Mouse (Mus musculus): Measurements from ENCODE around the gene Galnt7.

Gene Galnt7

GRCm38 (mm10) chr8:57636281-57636680, 16.6 kb downstream of the Galnt7 start:
- in situ Hi-C loops (cut with MboI; ENCODE audit: low pct_unique_long_range_greater_than_20kb in 1 of 2, low sequenced_read_pairs in 2 of 2, unreplicated experiment in 1 of 2) = no loop called here

- in situ Hi-C loops (cut with MboI; ENCODE audit: low pct_unique_long_range_greater_than_20kb in 1 of 2, low sequenced_read_pairs in 2 of 2, unreplicated experiment in 1 of 2) = no loop called here
These were observed 21.1 kb downstream of the Galnt7 start for GRCm38 (mm10) chr8:57631780-57632179.

- in situ Hi-C loops (cut with MboI; ENCODE audit: low pct_unique_long_range_greater_than_20kb in 1 of 2, low sequenced_read_pairs in 2 of 2, unreplicated experiment in 1 of 2) = no loop called here
These were observed 22.7 kb downstream of the Galnt7 start for GRCm38 (mm10) chr8:57630148-57630547.

- in situ Hi-C loops (cut with MboI; ENCODE audit: low pct_unique_long_range_greater_than_20kb in 1 of 2, low sequenced_read_pairs in 2 of 2, unreplicated experiment in 1 of 2) = no loop called here
These were observed 23.8 kb downstream of the Galnt7 start for GRCm38 (mm10) chr8:57628787-57629664.

DNA sequence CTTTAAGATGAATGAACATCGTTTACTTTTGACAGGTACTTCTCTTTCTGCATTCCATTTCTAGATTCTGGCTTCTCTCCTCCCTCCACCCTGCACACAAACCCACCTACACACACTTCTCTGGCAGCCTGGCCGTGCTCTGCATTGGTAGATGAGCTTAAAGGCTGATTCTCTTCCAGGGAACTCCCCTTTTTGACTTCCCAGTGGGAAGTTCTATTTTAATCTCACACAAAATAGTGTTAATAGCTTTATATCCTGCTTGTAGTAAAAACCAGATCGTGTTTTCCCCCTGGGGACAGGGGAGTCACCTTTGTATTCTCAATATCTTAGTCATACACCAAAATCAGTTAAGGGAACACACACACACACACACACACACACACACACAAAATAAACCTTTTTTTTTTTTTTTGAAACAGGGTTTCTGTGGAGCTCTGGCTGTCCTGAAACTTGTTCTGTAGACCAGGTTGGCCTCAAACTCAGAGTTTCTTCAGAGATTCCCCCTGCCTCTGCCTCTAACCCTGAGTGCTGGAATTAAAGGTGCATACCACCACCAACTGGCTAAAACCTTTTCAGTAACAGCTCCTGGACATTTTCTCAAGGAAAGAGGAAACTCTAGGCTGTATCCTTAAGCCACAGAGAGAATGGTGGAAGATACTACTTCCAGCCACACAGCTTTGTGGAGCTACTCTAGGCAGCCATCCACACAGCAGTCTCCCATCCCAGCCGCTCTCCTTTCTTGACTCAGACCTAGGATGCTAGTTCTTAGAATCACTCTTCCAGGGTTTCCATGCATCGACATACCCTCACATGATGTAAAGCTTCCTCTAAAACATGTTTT, 24.7 kb downstream of the Galnt7 start:
- in situ Hi-C loops (cut with MboI; ENCODE audit: low pct_unique_long_range_greater_than_20kb in 1 of 2, low sequenced_read_pairs in 2 of 2, unreplicated experiment in 1 of 2) = no loop called here

DNA sequence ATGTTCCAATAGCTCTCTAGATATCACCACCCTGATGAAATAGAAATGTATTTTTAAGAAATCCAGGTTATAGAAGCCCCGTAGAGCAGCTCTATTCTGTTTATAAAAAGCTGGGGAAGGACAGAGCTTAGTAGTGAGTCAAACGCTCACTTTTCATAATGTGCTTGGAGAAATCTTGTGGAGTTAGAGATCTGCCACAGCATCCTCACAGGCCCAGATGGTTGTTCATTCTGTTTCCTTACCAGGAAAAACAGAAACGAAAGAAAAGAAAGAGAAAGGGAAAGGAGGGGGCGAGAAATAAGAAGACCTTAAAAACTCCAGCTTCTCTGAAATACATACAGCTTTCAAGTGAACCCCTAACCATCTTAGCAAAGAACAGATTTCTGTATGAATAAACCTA, 28.9 kb downstream of the Galnt7 start:
- in situ Hi-C loops (cut with MboI; ENCODE audit: low pct_unique_long_range_greater_than_20kb in 1 of 2, low sequenced_read_pairs in 2 of 2, unreplicated experiment in 1 of 2) = no loop called here

DNA sequence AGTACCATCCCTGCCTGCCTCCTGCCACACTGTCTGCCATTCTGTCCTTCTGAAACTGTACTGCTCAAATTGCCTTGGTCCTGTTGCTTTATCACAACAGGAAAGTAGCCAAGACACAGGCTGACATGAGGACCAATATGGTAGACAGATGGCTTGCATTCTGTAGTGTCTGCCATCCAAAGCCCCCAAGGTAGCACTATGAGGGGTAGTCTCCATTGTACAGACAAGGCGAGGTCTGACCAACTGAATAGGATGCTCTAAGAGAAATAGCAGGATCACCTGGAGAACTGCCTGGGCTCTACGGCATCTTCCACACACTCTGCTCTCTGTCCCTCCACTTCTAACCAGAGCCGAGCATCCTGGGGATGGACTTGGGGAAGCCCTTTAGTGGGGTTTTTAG, 29.8 kb downstream of the Galnt7 start:
- in situ Hi-C loops (cut with MboI; ENCODE audit: low pct_unique_long_range_greater_than_20kb in 1 of 2, low sequenced_read_pairs in 2 of 2, unreplicated experiment in 1 of 2) = no loop called here

GRCm38 (mm10) chr8:57616965-57617364, 35.9 kb downstream of the Galnt7 start:
- in situ Hi-C loops (cut with MboI; ENCODE audit: low pct_unique_long_range_greater_than_20kb in 1 of 2, low sequenced_read_pairs in 2 of 2, unreplicated experiment in 1 of 2) = no loop called here

- in situ Hi-C loops (cut with MboI; ENCODE audit: low pct_unique_long_range_greater_than_20kb in 1 of 2, low sequenced_read_pairs in 2 of 2, unreplicated experiment in 1 of 2) = no loop called here
These were observed 37.7 kb downstream of the Galnt7 start for GRCm38 (mm10) chr8:57615016-57615657.

DNA sequence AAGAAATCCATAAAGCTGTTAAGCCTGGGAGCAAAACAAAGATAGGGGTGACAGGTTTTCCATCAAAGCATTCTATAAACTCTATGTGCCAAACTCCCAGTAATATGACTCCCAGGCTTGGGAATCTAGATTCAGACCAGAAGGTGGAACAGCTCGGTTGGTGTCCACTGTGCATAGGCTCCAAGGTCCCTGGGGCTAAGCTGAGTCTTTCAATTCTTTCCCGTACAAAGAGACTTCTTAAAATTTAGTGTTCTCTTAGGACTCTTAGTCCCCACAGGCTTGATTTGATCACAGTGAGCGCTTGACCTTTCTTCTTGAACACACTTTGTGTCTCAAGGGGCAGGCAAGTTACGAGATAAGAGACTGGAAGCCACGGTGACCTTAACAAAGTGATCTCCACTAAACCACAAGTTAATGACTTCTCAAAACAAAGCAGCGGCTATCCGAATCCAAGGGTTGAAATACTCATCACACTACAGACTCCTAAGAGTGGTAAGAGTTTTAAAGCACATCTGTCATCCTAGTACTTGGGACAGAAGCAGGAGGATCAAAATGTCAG, 41.3 kb downstream of the Galnt7 start:
- in situ Hi-C loops (cut with MboI; ENCODE audit: low pct_unique_long_range_greater_than_20kb in 1 of 2, low sequenced_read_pairs in 2 of 2, unreplicated experiment in 1 of 2) = no loop called here

DNA sequence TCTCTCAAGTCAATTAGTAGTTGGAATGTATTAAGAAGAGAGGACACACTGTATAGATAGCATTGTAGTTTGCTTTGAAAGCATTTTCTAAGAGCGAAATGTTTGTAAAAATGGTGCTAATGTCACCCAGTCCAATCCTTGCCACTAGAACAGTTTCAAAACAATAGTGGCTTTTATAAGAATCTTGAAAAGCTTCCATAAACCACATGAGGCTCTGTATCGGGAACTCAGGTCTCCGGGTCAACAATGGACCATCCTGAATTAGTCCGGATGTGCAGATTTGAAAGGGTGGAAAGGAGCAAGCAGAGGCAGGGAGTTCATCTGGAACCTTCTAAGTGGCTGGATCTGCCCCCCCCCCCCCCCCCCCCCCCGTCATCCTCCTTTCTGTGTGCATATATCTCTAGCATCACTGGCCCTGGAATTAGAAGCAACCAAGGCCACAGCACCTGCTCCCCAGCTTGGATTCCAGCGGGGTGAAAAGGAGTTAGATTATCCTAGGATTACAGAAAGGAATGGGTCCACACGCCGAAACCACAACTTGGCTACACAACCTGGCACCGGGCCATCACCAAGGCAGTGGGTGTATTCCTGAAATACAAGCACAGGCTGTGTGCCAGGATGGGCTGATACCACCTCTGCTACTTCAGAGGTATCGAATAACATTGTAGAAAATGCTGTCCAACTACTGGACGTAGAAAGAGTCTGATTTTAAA, 42.0 kb downstream of the Galnt7 start:
- in situ Hi-C loops (cut with MboI; ENCODE audit: low pct_unique_long_range_greater_than_20kb in 1 of 2, low sequenced_read_pairs in 2 of 2, unreplicated experiment in 1 of 2) = no loop called here

- in situ Hi-C loops (cut with MboI; ENCODE audit: low pct_unique_long_range_greater_than_20kb in 1 of 2, low sequenced_read_pairs in 2 of 2, unreplicated experiment in 1 of 2) = no loop called here
These were observed 50.3 kb downstream of the Galnt7 start for GRCm38 (mm10) chr8:57602511-57602910.

DNA sequence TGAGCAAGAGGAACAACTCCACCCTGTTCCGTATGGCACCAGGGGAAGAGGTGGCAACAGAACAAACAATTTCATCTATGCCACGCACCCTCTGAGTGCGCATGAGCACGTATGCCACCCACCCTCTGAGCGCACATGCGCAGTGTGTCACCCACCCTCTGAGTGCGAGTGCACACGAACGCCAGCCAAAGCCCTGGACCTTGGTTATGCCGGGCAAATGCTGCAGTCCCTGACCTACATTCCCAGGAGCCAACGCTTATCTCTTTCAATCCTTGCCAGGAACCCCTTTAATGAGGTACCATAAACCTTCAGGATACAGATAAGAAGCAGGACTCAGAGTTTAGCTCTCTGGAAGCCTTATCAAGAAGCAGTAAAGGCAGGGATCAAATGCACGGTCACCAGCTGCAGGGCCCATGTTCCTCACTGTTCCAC, 50.8 kb downstream of the Galnt7 start:
- in situ Hi-C loops (cut with MboI; ENCODE audit: low pct_unique_long_range_greater_than_20kb in 1 of 2, low sequenced_read_pairs in 2 of 2, unreplicated experiment in 1 of 2) = no loop called here

DNA sequence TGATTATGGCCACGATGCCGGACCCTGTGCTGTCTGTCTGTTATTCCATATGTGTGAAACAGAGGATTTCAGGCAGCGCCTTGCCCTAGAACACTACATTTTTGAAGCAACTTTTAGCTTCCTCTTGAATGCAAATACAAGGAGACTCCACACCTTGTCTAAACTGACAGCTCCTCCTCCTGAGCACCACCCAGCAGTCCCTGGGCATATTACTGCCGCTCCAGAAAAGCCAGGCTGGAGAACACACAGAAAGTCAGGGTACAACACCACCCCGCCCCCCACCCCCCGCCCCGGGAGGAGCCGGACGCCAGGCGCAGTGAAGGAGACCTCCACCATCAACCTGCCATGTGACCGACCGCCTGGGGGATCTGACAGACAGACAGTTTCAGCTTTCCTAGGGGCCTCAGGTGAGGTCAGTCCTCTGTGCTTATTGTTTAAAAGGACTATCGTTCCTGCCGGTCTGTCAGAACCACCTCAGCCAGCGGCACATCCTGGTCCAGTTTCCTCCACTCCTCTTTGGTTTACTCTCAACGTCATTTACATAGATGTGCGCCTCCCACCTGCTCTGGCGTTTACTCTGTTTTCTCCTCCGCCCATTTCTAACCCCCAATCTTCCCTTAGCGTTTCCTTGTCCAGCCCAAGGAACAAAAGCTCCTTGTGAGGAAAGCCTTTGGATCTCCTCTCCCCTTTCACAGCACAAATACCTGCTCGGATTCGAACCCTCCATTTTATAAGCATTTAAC, 52.8 kb downstream of the Galnt7 start:
- in situ Hi-C loops (cut with MboI; ENCODE audit: low pct_unique_long_range_greater_than_20kb in 1 of 2, low sequenced_read_pairs in 2 of 2, unreplicated experiment in 1 of 2) = no loop called here

GRCm38 (mm10) chr8:57595853-57596252, 57.0 kb downstream of the Galnt7 start:
- in situ Hi-C loops (cut with MboI; ENCODE audit: low pct_unique_long_range_greater_than_20kb in 1 of 2, low sequenced_read_pairs in 2 of 2, unreplicated experiment in 1 of 2) = no loop called here

DNA sequence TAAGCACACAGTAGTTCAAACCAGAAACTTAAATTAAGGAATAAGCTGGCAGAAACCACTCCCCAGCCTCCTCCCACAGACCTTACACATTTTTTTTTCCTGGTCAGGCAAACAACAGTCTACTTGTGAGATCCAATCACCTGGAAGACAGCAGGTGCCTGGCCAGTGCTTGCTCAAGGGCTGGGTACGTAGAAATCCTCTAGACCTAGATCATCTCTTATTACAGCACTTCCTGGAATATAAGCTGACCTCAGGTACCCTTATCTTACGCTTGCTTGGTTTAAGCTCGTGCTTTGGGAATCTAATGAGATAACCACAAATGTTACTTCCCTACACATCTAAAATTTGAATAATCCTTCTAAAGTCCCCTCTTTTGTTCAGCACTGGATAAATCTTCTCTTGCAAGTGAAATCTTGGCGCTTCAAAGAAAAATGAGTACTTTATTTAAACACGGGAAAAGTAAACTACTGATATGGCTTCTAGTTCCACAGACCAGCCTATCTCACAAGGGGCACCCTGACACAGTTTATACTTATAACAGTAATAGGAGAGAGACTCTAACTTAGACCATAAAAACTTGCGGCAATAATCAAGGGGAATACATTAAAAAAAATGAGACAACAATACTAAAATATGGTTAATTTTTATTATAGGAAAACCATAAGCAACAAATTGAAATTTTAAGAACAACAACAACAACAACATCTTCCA, 58.5 kb downstream of the Galnt7 start:
- in situ Hi-C loops (cut with MboI; ENCODE audit: low pct_unique_long_range_greater_than_20kb in 1 of 2, low sequenced_read_pairs in 2 of 2, unreplicated experiment in 1 of 2) = no loop called here

DNA sequence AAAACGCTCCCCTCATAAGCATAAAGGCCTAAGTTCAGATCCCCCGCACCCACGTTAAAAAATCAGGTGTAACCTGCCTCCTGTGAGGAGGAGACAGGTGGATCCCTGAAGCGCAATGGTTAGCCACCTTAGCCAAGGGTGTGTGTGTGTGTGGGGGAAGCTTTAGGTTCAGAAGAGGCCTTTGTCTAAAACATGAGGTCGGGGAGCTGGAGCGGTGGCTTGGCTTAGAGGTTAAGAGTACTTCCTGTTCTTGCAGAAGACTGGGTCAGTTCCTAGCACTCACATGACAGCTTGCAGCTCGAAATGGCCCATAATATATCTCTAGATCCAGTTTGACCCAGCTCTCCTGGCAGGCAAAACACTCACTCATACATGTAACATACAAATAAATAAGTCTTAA, 60.2 kb downstream of the Galnt7 start:
- in situ Hi-C loops (cut with MboI; ENCODE audit: low pct_unique_long_range_greater_than_20kb in 1 of 2, low sequenced_read_pairs in 2 of 2, unreplicated experiment in 1 of 2) = no loop called here
